Mouse (Mus musculus): Measurements from ENCODE around the gene Gna13. TPM values are rescaled to one million over a fixed set of nuclear protein-coding genes. Genes with fewer than 3 reads are reported as not detected.

Gna13 gene
- polyA plus RNA-seq, 1 experiment from 2014 or later = 23.0 TPM

Other genes starting within 250 kb of the Gna13 start
- gene E030025P04Rik, start 218.5 kb upstream of the Gna13 start, polyA plus RNA-seq (2014; fragmentation: Nextera tagmentation; extraction: Ambion mirVana) = not detected in 2 replicates
- gene Rgs9, start 64.7 kb upstream of the Gna13 start, polyA plus RNA-seq (2014; fragmentation: Nextera tagmentation; extraction: Ambion mirVana) = 7.1 and 16.1 TPM in 2 replicates
- not detected in 2 replicates for gene 9930022D16Rik, start 51.1 kb downstream of the Gna13 start, polyA plus RNA-seq (2014; fragmentation: Nextera tagmentation; extraction: Ambion mirVana)
- gene Amz2, start 63.1 kb downstream of the Gna13 start, polyA plus RNA-seq (2014; fragmentation: Nextera tagmentation; extraction: Ambion mirVana) = 59.1 and 59.8 TPM in 2 replicates
- gene Arsg, start 110.5 kb downstream of the Gna13 start, polyA plus RNA-seq (2014; fragmentation: Nextera tagmentation; extraction: Ambion mirVana) = 2.9 and 3.5 TPM in 2 replicates
- 3.3 and 4.5 TPM in 2 replicates for gene Slc16a6, start 110.8 kb downstream of the Gna13 start, polyA plus RNA-seq (2014; fragmentation: Nextera tagmentation; extraction: Ambion mirVana)
- 9.6 and 13.2 TPM in 2 replicates for gene Wipi1, start 249.1 kb downstream of the Gna13 start, polyA plus RNA-seq (2014; fragmentation: Nextera tagmentation; extraction: Ambion mirVana)